Mouse (Mus musculus) kidney, adult 2 months (tissue): Measurements from ENCODE around the gene Akt1.

Experiments
- CTCF ChIP-seq: fragments of 200-500 bp; conservative IDR thresholded peaks from 2 replicates; pipeline ENCODE4 v1.5.1; 2011; ENCODE audit warnings: low read depth, mild to moderate bottlenecking, control low read depth, low read length, moderate library complexity, mixed read lengths; ENCODE audit not compliant: insufficient read depth, insufficient read length
- POLR2A ChIP-seq: fragments of 200-500 bp; IDR thresholded peaks from one replicate; pipeline ENCODE4 v1.6.1; 2011; ENCODE audit warnings: low read depth, low read length, control low read depth

- TF ChIP-seq CTCF (peak; percentile 75), POLR2A (no peak)
Measured at GRCm38 (mm10) chr12:112717140-112717539, 42.5 kb upstream of the Akt1 start.
